Mouse (Mus musculus): ENCODE data around the gene Sirpb1a.
"Not testable (repeated sequence)": the region's sequence is repeated elsewhere in the genome, so short reads cannot be mapped to it uniquely, and the experiment has no call there.

Gene Sirpb1a

DNA sequence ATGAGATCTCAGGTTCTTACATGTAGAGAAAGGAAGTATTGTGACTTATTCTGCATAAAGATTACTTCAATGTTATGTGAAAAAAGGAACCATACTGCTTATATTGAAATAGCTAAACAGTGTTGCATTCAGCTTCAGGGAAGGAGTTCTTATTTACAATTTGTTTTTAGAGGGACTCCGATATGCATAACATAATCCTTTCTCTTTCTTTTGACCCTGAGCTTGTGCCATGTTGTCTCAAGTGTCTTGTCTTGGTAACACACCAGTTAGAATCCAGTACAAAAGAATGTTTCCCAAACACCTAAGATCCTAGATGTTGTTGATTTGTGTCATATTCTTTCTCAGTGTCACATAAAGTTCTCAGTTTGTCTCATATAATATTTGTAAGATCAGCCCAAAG lies at the start of gene Sirpb1a:
Sirpb1a (minus strand) TSS at position 74 of the 400 bp plus-strand sequence.
- in situ Hi-C loops (cut with MboI, MseI): not testable (repeated sequence)

DNA sequence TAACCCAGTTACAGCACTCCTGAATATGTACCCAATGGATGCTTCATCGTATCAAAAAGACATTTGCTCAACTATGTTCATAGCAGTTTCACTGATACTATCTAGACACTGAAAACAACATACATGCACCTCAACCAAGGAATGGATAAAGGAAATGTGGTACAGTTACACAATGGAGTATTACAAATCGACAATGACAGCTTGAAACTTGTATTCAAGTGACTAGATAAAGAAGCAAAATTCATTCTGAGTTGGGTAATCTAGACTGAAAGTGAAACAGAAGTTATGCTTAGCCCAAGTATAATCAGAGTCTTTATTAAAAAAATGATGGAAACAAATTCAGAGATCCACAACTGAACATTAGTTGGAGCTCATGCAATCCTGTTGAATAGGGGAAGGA lies 48.5 kb upstream of the Sirpb1a start:
- in situ Hi-C loops (cut with MboI, MseI): not testable (repeated sequence)

DNA sequence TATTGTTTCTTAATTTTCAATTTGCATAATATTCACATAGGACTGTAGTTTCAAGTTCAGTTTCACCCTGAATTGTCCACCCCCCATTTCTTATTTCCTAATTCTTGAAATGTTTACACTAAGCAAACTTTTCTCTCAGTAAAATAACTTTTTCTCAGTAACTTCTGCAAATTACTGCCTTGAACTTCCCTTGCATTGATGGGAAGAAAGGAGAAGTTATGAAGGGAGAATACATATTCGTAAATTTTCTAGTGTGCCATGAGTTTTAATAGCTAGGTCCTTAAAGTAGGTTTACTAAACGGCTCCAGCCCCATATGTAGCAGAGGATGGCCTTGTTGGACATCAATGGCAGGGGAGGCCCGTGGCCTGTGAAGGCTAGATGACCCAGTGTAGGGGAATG lies 43.8 kb upstream of the Sirpb1a start:
- in situ Hi-C loops (cut with MboI, MseI): not testable (repeated sequence)

DNA sequence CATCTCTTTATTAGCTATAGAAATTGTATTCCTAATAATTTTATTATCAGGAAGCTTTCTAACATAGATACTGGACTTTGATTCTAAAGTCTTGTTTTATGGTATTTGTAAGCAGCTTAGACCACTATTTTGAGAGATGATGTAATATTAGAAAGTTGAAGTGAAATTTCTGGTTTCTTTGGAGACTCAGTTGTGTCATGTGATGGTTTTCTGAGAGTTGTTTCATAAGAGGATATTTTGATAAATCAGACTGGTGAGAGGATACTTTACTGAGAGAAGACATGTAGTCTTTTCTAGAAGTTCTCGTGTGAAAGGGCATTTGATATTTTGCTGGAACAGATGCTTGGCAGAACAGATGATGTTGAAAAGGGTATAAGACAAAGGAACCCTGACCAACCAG lies 17.6 kb upstream of the Sirpb1a start:
- in situ Hi-C loops (cut with MboI, MseI): not testable (repeated sequence)

DNA sequence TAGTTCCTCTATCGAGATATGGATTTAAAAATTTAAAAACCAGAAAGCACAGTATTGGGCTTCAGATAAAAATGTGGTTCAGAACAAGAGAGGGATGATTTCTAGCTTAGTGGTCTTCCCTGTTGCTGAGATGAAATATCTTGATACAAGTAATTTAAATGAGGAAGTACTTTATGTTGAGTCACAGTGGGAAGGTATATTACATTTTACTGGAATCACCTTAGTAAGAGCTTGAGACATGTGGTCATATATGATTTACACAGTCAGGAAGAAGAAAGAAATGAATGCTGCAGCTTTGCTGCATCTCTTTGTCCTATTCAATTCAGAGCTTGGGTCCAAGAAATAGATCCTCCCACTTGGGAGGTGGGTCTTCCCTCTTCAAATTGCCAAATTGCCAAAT lies 13.5 kb upstream of the Sirpb1a start:
- in situ Hi-C loops (cut with MboI, MseI): not testable (repeated sequence)

DNA sequence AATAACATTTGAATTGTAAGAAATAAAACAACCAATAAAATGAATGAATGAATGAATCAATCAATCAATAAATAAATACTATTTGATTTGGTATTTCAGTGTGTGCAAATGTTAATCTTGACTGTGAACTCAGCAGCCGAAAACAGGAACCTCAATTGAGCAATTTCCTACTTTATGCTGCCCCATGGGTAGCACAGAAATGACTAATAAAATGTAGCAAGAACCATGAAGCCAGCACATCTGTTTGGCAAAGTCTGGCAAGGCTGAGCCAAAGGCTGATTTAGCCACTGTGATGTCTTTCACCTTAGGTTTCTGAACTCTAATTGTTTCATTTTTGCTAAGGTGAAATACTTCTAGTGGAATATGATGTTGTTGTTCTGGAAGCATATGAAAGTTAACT lies 1.6 kb upstream of the Sirpb1a start:
- in situ Hi-C loops (cut with MboI, MseI): no loop called here

DNA sequence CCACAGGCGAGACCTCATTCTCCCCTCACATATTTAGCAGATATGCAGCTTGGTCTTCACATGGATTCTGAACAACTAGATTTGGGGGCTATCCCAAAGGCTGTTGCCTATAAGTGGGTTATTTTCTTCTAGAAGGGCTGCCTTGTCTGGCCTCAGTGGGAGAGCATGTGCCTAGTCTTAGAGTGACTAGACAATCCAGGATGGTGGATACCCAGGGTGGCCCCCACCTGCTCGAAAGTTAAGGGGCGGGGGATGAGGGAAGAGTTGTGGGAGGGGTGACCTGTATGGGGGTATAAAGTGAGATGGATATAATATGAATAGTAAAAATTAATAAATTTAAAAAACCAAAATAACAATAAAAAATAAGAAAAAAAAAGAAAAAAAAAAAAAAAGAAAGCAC lies 70.6 kb downstream of the Sirpb1a start:
- in situ Hi-C loops (cut with MboI, MseI): not testable (repeated sequence)

DNA sequence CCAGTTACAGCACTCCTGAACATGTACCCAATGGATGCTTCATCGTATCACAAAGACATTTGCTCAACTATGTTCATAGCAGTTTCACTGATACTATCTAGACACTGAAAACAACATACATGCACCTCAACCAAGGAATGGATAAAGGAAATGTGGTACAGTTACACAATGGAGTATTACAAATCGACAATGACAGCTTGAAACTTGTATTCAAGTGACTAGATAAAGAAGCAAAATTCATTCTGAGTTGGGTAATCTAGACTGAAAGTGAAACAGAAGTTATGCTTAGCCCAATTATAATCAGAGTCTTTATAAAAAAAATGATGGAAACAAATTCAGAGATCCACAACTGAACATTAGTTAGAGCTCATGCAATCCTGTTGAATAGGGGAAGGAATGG lies 76.0 kb downstream of the Sirpb1a start:
- in situ Hi-C loops (cut with MboI, MseI): not testable (repeated sequence)

DNA sequence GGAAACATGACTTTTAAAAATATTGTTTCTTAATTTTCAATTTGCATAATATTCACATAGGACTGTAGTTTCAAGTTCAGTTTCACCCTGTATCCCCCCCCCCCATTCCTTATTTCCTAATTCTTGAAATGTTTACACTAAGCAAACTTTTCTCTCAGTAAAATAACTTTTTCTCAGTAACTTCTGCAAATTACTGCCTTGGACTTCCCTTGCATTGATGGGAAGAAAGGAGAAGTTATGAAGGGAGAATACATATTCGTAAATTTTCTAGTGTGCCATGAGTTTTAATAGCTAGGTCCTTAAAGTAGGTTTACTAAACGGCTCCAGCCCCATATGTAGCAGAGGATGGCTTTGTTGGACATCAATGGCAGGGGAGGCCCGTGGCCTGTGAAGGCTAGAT lies 80.7 kb downstream of the Sirpb1a start:
- in situ Hi-C loops (cut with MboI, MseI): not testable (repeated sequence)

DNA sequence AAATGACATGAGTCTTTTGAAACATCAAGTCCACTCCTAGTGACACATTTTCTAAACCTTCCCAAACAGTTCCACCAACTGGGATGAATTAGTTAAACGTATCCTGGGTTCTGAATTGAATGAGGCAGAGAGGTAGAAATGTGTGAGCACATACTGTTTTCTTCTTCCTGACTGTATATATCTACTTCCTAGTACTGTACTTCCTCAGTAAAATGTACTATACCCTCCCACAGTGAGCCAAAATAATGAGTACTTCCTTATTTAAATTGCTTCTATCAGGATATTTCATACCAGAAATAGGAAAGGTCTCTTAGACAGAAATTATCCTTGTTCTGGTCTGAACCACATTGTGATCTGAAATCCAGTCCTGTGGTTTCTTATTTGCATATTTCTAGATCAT lies 86.0 kb downstream of the Sirpb1a start:
- in situ Hi-C loops (cut with MboI, MseI): no loop called here

DNA sequence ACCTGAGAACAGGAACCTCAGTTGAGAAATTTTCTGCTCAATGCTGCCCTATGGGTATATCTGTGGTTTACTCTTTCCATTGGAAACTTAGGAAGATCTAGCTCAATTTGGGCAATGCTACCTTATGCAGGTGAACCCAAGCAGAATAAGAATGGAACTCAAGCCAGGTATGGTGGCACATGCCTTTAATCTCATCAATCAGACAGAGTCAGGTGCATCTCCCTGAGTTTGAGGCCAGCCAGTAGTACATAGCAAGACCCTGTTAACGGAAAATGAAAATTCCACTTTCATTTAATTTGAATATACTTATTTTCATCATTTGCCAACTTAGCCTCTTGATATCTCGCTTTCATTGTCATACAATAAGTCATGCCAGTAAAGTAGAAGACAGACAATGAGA lies 92.1 kb downstream of the Sirpb1a start:
- in situ Hi-C loops (cut with MboI, MseI): loop anchor here (5.0 kb wide), 1 partner anchor 273 kb away; no protein-coding TSS in a partner anchor

DNA sequence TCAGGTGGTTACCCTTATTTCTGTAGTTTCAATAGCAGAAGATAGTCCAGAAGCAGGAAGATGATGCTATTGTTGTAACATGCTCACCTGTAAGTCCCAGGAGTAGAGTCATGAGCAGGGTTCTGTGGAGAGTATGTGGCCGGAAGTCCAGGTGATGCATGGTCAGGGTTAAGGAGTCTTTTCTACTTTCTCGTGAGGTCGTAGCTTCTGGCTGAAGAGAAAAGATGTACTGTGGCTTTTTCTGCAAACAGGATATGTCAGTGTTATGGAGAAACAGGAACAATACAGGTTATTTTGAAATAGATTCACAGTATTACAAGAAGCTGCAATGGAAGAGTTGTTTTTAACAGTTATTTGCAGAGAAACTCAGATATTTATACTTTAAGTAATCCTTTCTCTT lies 94.3 kb downstream of the Sirpb1a start, which contains the start of gene Gm9733:
Gm9733 (minus strand) TSS at position 240 of the 400 bp plus-strand sequence.
- in situ Hi-C loops (cut with MboI, MseI): loop anchor here (5.0 kb wide), 1 partner anchor 275 kb away; no protein-coding TSS in a partner anchor

DNA sequence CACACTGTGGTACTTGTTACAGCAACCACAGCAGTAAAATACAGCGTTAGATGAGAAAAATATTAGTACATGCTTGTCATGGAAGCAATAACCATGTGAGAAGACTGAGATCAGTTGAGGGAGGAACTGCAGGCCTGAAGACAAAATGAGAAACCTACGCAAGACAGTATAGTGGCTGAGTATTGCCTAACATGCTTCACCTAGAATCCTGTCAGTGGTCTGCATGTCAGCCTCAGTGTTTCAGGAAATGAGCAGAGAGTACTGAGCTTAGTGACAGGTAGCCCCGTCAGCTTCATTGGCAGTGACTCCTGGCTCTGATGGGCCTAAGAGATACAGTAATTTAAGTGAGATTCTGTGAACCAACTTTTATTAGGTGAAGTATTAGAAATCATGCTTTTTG lies 94.8 kb downstream of the Sirpb1a start:
- in situ Hi-C loops (cut with MboI, MseI): loop anchor here (5.0 kb wide), 1 partner anchor 276 kb away; no protein-coding TSS in a partner anchor

DNA sequence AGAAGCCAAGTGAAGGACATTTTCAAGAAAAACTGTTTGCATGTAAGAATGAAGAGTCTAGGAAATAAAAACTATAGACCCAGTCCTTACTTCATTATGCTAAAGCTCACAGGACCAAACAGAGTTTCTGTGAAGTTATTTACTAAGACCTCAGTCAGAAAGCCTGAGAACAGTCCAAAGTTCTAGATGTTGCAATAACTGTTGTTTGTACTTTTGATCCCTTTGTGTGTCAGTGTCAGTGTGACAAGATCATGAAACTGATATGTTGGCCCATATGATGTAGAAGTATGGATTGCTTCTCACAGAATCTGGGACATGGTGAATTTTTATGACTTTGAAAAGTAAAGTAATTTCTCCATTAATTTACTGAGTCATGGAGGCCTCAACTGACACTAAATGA lies 96.8 kb downstream of the Sirpb1a start:
- in situ Hi-C loops (cut with MboI, MseI): no loop called here

All from T-helper 2 cell (primary cell).